Mouse (Mus musculus) thymus, adult 2 months (tissue): ENCODE data around the gene Adamts10.

Source experiments
- CTCF ChIP-seq: fragments of 200-500 bp; IDR thresholded peaks from 2 replicates; pipeline ENCODE4 v1.5.1; 2012; ENCODE audit warnings: mild to moderate bottlenecking, control low read depth, low read length, moderate library complexity, borderline replicate concordance; ENCODE audit not compliant: control insufficient read depth, poor library complexity, insufficient read depth; ENCODE audit errors: extremely low read depth
- POLR2A ChIP-seq: fragments of 200-500 bp; IDR thresholded peaks from 2 replicates; pipeline ENCODE4 v1.6.1; 2012; ENCODE audit warnings: mild to moderate bottlenecking, low read length, control low read depth, moderate library complexity; ENCODE audit not compliant: control insufficient read depth, poor library complexity, insufficient read depth; ENCODE audit errors: extremely low read depth

DNA sequence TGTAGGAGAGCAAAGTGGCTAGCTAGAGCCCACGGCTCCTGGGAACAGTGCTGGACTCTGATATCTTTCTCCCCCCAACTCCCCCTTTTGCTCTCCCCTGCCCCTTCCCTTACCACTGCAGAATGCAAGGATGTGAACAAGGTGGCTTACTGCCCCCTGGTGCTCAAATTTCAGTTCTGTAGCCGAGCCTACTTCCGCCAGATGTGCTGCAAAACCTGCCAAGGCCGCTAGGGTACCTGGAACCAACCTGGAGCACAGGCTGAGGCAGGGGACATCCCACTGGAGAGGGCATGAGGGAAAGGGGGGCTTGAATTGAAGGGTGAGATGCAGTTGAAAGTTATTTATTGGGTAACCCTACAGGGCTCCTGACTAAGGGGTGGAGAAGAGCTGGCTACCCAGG lies 29.0 kb downstream of the Adamts10 start:
- no peak for TF ChIP-seq POLR2A
- peak; percentile 76; the same call in 1 of the 2 replicates for TF ChIP-seq CTCF
